Mouse (Mus musculus) spleen, adult 12 weeks (tissue): Measurements from ENCODE around the gene Abca2.

ENCODE experiments used
- DNase-seq: peaks from one replicate; pipeline ENCODE4 v3.0.0; 2022; ENCODE audit warnings: low spot score

Abca2 gene

DNA sequence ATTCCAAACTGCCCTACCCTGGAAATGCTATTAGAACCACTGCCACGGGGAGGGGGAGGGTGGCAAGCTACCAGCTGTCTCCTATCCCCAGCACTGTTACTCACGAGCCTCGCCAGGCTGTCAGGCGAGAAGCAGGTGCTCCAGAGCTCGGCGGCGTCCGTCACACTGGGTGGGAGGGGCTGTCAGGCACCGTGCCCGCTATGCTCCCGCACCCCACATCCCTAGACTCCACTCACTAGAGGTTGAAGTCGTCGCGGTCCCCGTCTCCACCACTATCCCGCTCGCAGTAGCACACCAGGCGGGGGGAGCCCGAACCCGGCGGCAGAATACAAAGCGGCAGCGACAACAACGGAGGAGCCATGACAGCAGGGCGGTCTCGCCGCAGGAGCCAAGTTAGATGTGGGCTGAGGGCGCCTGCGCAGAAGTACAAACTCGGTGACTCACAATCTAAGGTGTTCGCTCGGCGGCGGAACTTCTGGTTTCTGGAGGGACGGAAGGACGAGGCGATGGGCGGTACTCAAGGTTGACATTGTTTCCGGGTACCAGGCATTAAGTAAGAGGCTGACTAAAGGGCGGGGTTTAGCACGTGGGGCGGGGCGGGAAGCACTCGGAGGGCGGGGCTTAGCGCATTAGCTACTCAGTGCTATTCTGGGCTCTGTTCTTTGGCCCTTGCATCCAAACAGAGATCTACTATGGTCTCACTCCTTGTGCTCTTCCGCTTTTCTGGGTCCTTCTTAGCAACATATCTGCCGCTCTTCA, 32.2 kb downstream of the Abca2 start, which contains the start of gene Paxx:
Gene Paxx (minus strand): TSS at position 544 of the 759 bp plus-strand sequence.
- DNase-seq, result peak; percentile 82

- no peak for DNase-seq
These were observed 32.9 kb downstream of the Abca2 start for GRCm38 (mm10) chr2:25461407-25461806.

- DNase-seq, result no peak
These were observed 35.1 kb downstream of the Abca2 start for GRCm38 (mm10) chr2:25463630-25464029.

GRCm38 (mm10) chr2:25465256-25465655, 36.8 kb downstream of the Abca2 start:
- no peak for DNase-seq

DNA sequence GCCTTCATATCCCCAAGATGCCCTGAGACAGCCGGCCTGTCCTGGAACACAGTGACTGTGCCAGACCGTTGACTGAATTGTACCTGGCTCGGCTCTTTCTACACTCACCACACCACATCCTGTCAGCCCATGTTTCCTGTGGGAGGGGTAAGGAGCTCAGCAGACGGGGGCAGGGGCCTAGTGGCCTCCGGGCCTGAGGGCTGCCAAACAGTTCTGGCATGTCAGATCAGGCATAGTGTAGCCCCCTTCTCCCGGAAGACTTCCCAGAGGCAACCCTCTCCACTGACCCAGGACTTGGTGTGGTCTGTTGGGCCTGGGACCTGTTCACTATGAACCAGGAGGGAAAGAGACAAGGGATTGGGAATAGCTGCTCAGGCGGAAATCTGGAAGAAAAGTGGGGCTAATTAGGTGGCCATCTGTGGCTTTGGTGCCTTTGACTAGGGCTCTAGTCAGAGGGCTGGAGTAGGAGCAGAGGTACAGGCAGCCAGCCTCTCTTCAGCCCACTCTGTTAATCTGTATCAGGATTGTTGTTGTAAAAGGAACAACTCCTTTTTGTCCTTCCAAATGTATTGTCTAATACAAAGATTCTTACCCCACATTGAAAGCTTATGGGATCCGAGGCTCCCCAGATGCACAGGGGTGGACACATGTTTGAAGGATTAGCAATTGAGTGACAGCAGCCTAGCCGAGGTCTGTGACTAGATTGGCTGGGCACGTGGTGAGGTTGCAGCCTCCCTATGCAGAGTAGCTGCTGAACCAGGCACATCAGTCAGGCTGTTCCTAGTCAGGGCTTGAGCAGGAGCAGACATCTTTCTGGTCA, 37.5 kb downstream of the Abca2 start:
- DNase-seq, result peak; percentile 30

DNA sequence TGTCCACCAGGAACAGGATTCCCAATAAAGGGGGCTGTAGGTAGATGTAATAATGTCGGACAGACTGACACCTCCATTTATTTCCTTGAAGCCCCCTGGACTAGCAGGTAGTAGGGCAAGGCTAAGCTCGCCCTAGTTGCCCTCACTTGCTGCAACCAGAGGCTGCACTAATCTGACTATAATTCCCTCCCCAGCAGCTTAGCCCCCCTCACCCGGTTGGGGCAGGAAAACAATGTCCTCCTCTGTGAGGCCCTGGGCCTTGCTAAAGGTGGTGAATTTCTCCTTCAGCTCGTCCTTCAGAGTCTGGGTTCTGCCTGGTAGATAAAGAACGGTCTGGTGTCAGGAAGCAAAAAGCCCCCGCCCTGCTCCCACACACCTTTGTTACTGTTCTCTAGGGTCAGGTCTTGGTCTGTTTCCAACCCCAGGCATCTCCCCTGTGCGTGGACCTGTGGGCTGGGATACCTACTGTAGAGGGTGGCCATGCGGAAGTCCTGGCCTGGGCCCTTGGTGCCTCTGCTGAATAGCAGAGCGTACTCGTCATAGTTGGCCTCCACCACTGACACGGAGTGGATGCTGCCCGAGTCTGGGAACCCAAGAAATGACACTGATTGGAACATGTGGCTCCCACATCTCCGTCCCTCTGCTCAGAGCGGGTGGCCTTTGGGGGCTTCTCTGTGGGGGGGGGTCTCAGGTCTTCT, 39.3 kb downstream of the Abca2 start:
- DNase-seq, result no peak

DNA sequence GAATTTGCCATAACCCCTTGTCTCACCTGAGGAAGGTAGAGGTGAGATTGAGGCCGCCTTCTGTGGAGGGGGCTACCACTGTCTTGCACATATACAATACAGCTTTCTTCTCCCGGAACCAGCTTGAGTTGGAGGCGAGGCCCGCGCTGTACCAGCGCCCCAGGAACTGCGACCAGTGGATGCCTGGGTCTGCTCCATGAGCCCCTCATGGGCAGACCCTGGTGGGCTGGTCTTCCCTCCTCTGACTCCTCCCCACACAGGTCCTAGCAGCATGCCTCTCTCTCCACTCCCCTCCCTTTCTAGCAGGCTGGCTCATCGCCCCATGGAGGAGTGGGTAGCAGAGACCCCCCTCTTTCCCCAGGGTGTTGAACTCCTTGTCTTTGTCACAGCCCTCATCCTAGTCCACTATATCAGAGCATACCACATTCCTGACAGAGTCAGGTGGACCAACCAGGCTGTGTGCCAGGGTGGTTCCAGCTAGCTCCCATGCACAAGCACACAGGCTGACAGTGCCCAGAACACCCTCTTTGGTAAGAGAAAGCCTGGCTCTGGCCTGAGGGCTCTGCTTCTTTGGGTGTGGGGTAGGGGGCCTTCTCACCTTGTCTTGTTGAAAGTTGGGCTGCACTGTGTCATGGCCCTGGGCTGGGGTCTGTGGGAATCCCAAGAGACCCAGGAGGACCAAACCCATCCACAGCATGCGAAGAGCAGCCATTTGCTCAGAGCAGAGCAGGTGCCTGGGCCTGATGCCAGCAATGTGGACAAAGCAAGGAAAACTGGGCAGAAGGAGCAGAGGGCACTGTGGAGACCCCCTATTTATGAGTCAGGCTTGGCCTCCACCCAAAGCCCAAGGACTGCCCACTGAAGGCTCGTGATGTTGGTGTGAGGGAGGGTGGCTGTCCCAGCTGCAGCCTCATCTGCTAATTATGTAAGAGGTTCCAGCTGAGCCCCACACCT, 40.7 kb downstream of the Abca2 start:
- no peak for DNase-seq

DNA sequence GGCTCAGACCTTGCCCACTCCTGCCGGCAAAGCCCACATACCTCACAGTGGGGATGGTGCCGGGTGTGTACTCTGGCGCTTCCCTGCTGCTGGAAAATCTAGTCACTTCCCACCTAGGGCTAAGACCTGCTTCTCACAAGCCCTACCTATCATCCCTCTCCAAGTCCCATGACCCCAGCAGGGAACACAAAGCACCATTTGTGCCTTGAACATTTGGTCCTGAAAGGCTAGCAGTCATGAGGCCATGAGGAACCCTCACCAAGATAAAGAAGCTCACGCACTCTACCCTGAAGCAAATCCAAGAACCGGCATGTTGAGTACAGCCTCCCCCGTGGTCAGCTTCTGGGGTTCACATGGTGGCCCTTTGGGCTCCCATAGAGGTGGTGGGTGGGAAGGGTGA, 41.5 kb downstream of the Abca2 start, which contains the start of gene Ptgds:
Gene Ptgds (minus strand): TSS at position 78 of the 400 bp plus-strand sequence.
- no peak for DNase-seq

DNA sequence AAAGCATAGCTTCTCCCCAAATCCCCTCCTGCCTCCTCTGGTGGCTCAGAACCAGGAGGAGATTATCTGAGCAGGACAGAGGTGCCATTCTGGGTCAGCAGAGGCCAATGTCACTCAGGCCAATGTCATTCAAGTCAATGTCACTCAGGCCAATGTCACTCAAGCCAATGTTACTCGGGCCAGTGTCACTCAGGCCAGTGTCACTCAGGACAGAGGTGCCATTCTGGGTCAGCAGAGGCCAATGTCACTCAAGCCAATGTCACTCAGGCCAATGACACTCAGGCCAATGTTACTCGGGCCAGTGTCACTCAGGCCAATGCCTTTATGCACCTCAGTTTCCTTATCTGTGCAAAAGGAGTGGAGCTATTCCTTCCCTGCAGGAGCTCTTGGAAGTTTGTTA, 44.0 kb downstream of the Abca2 start:
- no peak for DNase-seq

- no peak for DNase-seq
These were observed 49.0 kb downstream of the Abca2 start for GRCm38 (mm10) chr2:25477541-25477940.

- DNase-seq, result no peak
These were observed 49.6 kb downstream of the Abca2 start for GRCm38 (mm10) chr2:25477967-25478675.

- no peak for DNase-seq
These were observed 51.2 kb downstream of the Abca2 start for GRCm38 (mm10) chr2:25479551-25480311.

DNA sequence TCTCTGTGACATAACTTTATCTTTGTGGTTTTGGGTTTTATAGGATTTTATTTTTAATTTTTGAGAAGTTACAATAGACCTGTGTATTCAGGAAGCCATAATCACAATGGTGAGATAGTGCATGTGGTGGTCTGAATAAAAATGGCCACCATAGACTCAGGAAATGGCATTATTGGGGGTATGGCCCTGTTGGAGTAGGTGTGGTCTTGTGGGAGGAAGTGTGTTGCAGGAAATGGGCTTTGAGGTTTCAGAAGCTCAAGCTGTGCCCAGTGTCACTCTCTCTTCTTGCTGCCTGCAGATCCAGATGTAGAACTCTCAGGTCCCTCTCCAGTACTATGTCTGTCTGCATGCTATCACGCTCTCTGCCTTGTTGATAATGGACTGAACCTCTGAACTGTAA, 52.0 kb downstream of the Abca2 start:
- DNase-seq, result no peak

DNA sequence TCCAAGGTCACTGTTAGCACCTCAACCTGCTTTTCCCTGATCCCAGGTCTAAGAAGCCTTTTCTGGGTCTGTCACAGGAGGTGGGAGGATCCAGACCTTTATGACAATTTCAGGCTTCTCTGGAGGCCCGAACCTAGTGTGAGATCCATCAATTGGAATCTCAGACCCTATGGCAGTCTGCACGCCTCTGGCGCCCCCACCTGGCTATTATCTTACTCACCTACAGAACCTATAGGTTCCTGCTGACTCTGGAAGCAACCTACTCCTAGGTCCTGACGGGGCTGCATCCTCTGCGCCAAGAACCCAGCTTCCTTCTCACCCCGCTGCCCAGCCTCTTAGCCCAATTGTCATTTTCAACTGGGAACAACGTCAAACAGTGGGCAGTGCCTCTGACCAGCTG, 54.5 kb downstream of the Abca2 start:
- peak; percentile 50 for DNase-seq

GRCm38 (mm10) chr2:25484901-25485647, 56.6 kb downstream of the Abca2 start:
- DNase-seq, result no peak

- DNase-seq, result no peak
These were observed 59.6 kb downstream of the Abca2 start for GRCm38 (mm10) chr2:25487965-25488670.

- DNase-seq, result no peak
These were observed 60.2 kb downstream of the Abca2 start for GRCm38 (mm10) chr2:25488671-25489068.

DNA sequence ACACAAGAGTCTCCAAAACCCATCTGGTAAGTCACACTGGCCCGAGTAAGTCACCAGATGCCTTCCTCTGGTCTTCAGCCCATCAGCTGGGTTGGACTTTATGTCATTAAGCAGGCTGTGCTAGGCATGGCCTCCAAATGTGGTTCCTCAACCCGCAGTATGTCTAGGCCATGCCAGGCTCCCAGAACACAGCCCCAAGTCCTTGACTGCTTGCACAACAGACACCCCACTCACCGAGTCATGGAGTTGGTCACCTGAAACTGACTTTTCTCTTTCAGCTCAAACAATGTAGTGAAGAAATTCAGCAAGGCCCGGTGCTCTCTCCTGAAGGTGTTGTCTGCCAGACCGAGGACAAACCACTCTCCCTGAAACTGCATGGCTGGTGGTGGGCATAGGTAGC, 64.5 kb downstream of the Abca2 start:
- DNase-seq, result no peak
